Mouse (Mus musculus) retina, postnatal 1 day (tissue): ENCODE measurements around the gene Csf3.

Source experiments
- DNase-seq: peaks from one replicate; pipeline ENCODE4 v3.0.0-alpha.2; 2012

The Csf3 gene

GRCm38 (mm10) chr11:98750351-98751201, 49.5 kb downstream of the Csf3 start:
- peak; percentile 96 for DNase-seq

- DNase-seq = peak; percentile 71
Measured at GRCm38 (mm10) chr11:98751221-98751782, 50.2 kb downstream of the Csf3 start.

- DNase-seq = no peak
Measured at GRCm38 (mm10) chr11:98752562-98753140, 51.6 kb downstream of the Csf3 start.
